Mouse (Mus musculus) stomach, postnatal 0 days (tissue): Measurements from ENCODE around the gene Ift122. TPM values are rescaled to one million over a fixed set of nuclear protein-coding genes. Genes with fewer than 3 reads are reported as not detected.

Source experiments
- ATAC-seq: fragments of 200-750 bp; cut with Nextera tagmentation; 2 replicates; pipeline ENCODE4 v1.8.0; 2017; ENCODE audit not compliant: low FRiP score, low TSS enrichment
- DNase-seq: peaks from one replicate; pipeline ENCODE4 v3.0.0-alpha.2; 2016; ENCODE audit warnings: low spot score
- H3K27ac ChIP-seq: fragments of 300-500 bp; sonication (generic); replicated peaks from 2 replicates; pipeline ENCODE4 v1.5.1; 2014; ENCODE audit warnings: mild to moderate bottlenecking, control low read depth
- H3K27me3 ChIP-seq: fragments of 300-500 bp; sonication (generic); 2 replicates; pipeline ENCODE4 v1.6.1; 2014; ENCODE audit warnings: low read length; ENCODE audit not compliant: control insufficient read depth, insufficient read depth
- H3K36me3 ChIP-seq: fragments of 300-500 bp; sonication (generic); 2 replicates; pipeline ENCODE4 v1.6.1; 2014; ENCODE audit warnings: low read length, mixed read lengths; ENCODE audit not compliant: control insufficient read depth, insufficient read depth
- H3K4me1 ChIP-seq: fragments of 300-500 bp; sonication (generic); replicated peaks from 2 replicates; pipeline ENCODE4 v1.6.1; 2014; ENCODE audit warnings: antibody characterized with exemption; ENCODE audit not compliant: control insufficient read depth, insufficient read depth
- H3K4me2 ChIP-seq: fragments of 300-500 bp; sonication (generic); replicated peaks from 2 replicates; pipeline ENCODE4 v1.6.1; 2014; ENCODE audit warnings: low read depth, mild to moderate bottlenecking, control low read depth, moderate library complexity
- H3K4me3 ChIP-seq: fragments of 300-500 bp; sonication (generic); 2 replicates; pipeline ENCODE4 v1.5.1; 2014; ENCODE audit warnings: low read depth, low read length, control low read depth
- H3K9ac ChIP-seq: fragments of 300-500 bp; sonication (generic); 2 replicates; pipeline ENCODE4 v1.6.1; 2014; ENCODE audit warnings: mild to moderate bottlenecking, low read length, control low read depth, mixed read lengths
- H3K9me3 ChIP-seq: fragments of 300-500 bp; sonication (generic); 2 replicates; pipeline ENCODE4 v1.6.1; 2016; ENCODE audit warnings: low read length; ENCODE audit not compliant: control insufficient read depth
- CTCF ChIP-seq: IDR thresholded peaks from 2 replicates; pipeline ENCODE4 v1.5.1; 2016; ENCODE audit warnings: antibody characterized with exemption, low read depth, mild to moderate bottlenecking, moderate library complexity
- EP300 ChIP-seq: optimal IDR thresholded peaks from 2 replicates; pipeline ENCODE3; 2016; ENCODE audit warnings: antibody characterized with exemption
- WGBS: fragments of 180-500 bp; shearing (Covaris S2); extraction: QIAGEN DNeasy Blood & Tissue Kit; methylation state at CpG from one replicate; pipeline ENCODE4 v1.1.7; 2014; 5-methylcytosine and 5-hydroxymethylcytosine counted together
- polyA plus RNA-seq: library from polyadenylated mRNA; unstranded; fragments of >200 nt; fragmentation: Nextera tagmentation; extraction: Ambion mirVana; gene quantifications from 2 replicates; pipeline ENCODE4 v1.2.1, GENCODE M21; 2015

Gene Ift122
- polyA plus RNA-seq, 1 experiment from 2014 or later = 4.9 TPM

DNA sequence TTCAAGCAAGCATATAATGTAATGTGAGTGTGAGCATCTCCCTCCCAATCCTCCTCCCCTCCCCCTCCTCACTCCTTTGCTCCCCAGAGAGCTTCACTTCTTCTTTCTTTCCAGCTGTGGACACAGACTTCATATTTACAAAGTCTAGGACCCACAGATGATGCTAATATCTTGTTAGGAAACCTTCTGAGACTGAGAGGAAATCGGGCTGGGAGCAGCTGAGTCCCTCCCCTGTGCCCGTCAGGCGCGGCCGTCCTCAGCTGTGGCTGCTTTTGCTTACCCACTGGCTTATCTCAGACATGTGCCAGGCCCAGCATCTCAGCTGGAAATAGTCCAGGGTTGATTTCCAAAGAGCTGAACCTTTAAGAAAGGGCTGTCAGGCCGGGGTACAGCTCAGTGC is 93.1 kb downstream of the Ift122 start:
- ATAC-seq = 0 out of 2 replicates have a peak, but pooled peaks have one; percentile 22
- no peaks in the 10 kb centered on the region for H3K9me3 ChIP-seq
- DNase-seq = peak; percentile 57
- H3K4me3 ChIP-seq = no peak overlapping the region
- peaks cover 4% of the 10 kb centered on the region; the same call in 1 of the 2 replicates for H3K4me1 ChIP-seq
- no peaks in the 10 kb centered on the region for H3K27me3 ChIP-seq
- H3K9ac ChIP-seq = no peak overlapping the region
- no peak for TF ChIP-seq EP300
- TF ChIP-seq CTCF = no peak
- 27% methylated on average over 6 of the region's 6 CpGs for WGBS
- no peak overlapping the region for H3K27ac ChIP-seq
- no peaks in the 10 kb centered on the region for H3K36me3 ChIP-seq
- H3K4me2 ChIP-seq = no peak overlapping the region

DNA sequence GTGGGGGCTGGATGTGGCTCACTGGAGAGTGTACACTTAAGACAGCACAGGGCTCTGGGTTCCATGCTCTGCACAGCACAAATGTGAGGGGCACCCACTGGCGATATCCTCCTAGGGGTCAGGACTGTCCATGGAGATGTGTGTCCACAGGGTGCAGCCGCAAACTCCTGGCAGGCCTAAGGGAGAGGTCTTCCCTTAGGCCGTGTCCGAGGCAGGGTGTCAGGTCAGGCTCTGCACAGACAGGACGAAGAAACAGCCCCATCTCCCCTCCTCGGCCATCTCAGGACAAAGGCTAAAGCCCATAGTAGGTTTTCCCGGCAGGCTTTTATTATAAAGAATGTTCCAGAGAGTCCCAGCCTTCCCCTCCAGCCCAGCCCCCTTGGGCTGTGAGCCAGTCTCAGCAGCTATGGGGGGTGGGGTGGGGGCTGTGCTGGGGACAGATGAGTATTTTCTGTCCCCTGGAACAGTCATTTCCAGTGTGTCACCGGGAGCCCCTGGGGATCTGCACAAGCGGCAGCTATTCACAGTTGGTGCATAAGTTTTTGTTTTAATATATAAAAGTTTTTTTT is 101.3 kb downstream of the Ift122 start:
- DNase-seq (no peak), ATAC-seq (no peak)
- 69% methylated on average over 9 of the region's 9 CpGs for WGBS
- Histone ChIP-seq H3K4me2 (no peak overlapping the region), H3K9me3 (no peaks in the 10 kb centered on the region), H3K9ac (no peak overlapping the region), H3K4me1 (peaks cover 7% of the 10 kb centered on the region; the same call in 1 of the 2 replicates), H3K27me3 (no peaks in the 10 kb centered on the region), H3K27ac (no peak overlapping the region), H3K36me3 (no peaks in the 10 kb centered on the region), H3K4me3 (no peak overlapping the region)
- no peak for TF ChIP-seq EP300
- TF ChIP-seq CTCF = no peak

DNA sequence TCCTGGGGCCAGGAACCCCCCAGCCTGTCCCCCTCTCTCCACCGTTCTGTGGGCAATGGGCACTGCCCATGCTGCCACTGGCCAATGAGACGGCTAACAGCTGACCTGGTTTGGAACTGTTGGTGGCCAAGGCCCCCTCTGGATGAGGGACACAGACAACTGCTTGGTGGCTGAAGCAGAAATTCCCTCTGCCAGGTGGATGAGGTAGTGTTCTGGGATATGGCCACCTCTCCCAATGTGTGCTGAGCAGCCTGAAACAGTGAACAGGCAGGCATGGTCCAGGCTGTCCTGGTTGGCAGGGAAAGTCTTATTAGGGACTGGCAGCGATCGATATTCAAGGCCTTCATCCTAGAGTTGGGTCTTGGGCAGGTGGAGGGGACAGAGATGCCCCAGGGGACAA is 101.9 kb downstream of the Ift122 start:
- peaks cover 8% of the 10 kb centered on the region; the same call in 1 of the 2 replicates for H3K4me1 ChIP-seq
- H3K27ac ChIP-seq = no peak overlapping the region

DNA sequence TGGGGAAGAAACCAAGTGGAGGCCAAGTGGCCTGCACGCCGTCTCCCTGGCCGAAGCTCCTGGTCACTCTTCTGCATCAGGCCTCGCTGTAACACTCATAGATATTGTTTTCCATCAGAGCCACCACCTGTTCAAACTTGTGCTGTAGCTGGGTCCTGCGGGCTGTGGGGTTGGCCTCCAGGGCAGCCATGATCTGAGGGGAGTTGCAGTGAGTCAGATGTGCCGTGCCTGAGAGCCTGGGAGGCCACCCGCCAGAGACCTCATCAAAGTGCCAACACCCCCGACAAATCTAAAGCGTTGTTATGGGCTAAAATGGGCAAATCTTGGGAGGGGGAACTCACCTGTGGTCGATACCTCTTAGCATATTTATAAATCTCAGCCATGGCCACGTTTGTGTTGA is 102.4 kb downstream of the Ift122 start:
- Histone ChIP-seq H3K4me3 (no peak overlapping the region), H3K4me2 (no peak overlapping the region), H3K9me3 (no peaks in the 10 kb centered on the region), H3K9ac (no peak overlapping the region), H3K27ac (no peak overlapping the region), H3K36me3 (0 out of 2 replicates have a peak, but pooled peaks cover 3% of the 10 kb centered on the region), H3K27me3 (no peaks in the 10 kb centered on the region), H3K4me1 (peaks cover 8% of the 10 kb centered on the region; the same call in 1 of the 2 replicates)
- 77% methylated on average over 11 of the region's 11 CpGs for WGBS
- ATAC-seq (no peak), DNase-seq (no peak)
- TF ChIP-seq CTCF (no peak), EP300 (no peak)

More for the DNA sequence above, 101.9 kb downstream of the Ift122 start:
- H3K9me3 ChIP-seq = no peaks in the 10 kb centered on the region
- no peak for TF ChIP-seq CTCF
- WGBS = 84% methylated on average over 4 of the region's 4 CpGs
- DNase-seq (no peak), ATAC-seq (no peak)
- no peak overlapping the region for H3K4me2 ChIP-seq
- no peak overlapping the region for H3K9ac ChIP-seq
- no peaks in the 10 kb centered on the region for H3K27me3 ChIP-seq
- 0 out of 2 replicates have a peak, but pooled peaks cover under 1% of the 10 kb centered on the region for H3K36me3 ChIP-seq
- no peak overlapping the region for H3K4me3 ChIP-seq

DNA sequence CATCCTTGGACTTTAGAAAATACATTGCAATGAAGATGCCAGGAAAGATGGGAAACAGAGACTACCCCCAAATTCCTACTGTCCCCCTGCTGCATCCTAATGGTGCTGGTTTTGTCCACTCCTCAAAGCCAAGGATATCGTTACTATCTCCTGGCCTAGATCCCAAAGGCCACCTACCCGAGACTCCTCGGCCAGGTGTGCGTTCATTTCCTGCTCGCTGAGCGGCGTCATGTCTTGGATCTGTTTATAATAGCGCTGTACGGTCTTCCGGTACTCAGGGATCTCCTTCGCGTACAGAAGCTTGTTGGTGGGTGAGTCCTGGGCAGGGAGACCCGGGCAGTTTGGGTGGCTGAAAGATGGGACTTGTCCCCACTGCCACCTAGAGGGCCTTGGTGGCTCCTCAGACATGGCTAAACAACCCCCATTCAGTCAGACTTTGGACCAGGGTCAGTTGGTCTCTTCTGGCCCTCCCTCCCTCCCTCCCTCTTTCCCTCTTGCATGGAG is 103.2 kb downstream of the Ift122 start:
- Histone ChIP-seq H3K27me3 (no peaks in the 10 kb centered on the region), H3K9me3 (no peaks in the 10 kb centered on the region), H3K4me1 (peaks cover 8% of the 10 kb centered on the region; the same call in 1 of the 2 replicates), H3K27ac (peak overlapping the region; percentile 9; the same call in 1 of the 2 replicates), H3K9ac (no peak overlapping the region), H3K4me3 (no peak overlapping the region), H3K4me2 (no peak overlapping the region), H3K36me3 (0 out of 2 replicates have a peak, but pooled peaks cover 3% of the 10 kb centered on the region)
- WGBS = 53% methylated on average over 13 of the region's 13 CpGs
- DNase-seq (no peak), ATAC-seq (no peak)
- TF ChIP-seq EP300 = no peak
- peak; percentile 54 for TF ChIP-seq CTCF

DNA sequence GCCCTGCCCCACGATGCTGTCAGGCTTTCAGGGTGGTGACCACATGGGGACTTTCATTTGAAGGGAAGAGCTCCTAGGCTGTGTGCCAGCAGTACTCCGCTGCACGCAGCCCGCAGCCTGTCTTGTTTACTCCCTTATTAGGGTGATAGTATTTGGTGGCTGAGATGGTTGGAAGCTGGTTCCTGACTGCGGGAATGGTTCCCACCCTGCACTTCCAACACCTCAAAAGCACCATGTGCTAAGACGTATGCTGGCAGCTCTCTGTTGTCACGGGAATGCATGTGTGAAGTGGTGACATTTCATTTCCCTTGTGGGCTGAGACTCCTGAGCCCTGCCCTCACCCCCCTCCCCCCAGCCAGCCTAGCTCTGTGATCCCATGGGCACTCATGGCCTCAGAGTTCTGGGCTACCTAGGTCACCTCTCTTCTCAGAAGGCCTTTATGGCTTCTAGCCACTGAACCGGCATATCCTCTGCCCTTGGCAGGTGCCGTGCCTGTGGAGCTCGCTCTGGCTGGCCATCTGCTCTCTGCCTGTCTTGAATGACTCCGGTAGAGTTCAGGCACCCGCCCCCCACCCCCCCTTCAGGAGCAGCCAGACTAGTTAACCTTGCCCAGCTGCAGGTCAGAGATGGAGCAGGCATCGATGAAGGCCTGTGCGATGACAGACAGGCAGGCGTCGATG is 103.8 kb downstream of the Ift122 start:
- H3K27me3 ChIP-seq = no peaks in the 10 kb centered on the region
- DNase-seq (peak; percentile 42), ATAC-seq (peak; percentile 62; the same call in 1 of the 2 replicates)
- no peaks in the 10 kb centered on the region for H3K9me3 ChIP-seq
- no peak overlapping the region for H3K4me2 ChIP-seq
- no peak for TF ChIP-seq EP300
- no peak for TF ChIP-seq CTCF
- H3K36me3 ChIP-seq = 0 out of 2 replicates have a peak, but pooled peaks cover 3% of the 10 kb centered on the region
- WGBS = 37% methylated on average over 16 of the region's 16 CpGs
- H3K27ac ChIP-seq = peak overlapping the region; percentile 82
- no peak overlapping the region for H3K9ac ChIP-seq
- H3K4me3 ChIP-seq = no peak overlapping the region
- peaks cover 8% of the 10 kb centered on the region; the same call in 1 of the 2 replicates for H3K4me1 ChIP-seq
